Mouse (Mus musculus): Measurements from ENCODE around the gene Mif4gd. TPM values are rescaled to one million over a fixed set of nuclear protein-coding genes. Genes with fewer than 3 reads are reported as not detected.
A peak's percentile ranks its signal among the peaks of the same experiment; 100 is the strongest.

Mif4gd gene
- polyA plus RNA-seq, 1 experiment from 2014 or later: 19.4 TPM

DNA sequence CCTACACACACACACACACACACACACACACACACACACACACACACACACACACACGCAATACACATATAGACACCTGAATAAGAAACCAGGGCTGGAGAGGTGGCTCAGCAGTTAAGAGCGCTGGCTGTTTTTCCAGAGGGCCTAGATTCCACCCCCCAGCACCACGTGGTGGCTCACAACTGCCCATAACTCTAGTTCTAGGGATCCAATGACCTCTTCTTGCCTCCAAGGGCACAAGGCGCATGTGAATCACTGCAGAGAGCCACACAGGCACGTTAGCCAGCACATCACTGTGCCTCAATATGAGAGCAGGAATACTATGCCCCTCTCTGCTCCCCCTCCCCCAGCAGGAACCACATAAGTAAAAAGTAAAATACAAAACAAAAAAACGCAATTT lies 4.1 kb upstream of the Mif4gd start:
- Histone ChIP-seq H3K4me3 (no peak overlapping the region), H3K27me3 (replicated peaks; ENCODE audit: low read depth, poor library complexity, severe bottlenecking) (no peaks in the 10 kb centered on the region), H3K36me3 (replicated peaks) (peaks cover 65% of the 10 kb centered on the region), H3K4me1 (peaks cover 17% of the 10 kb centered on the region), H3K27ac (replicated peaks) (no peak overlapping the region), H3K9me3 (no peaks in the 10 kb centered on the region)
- no peak for DNase-seq (ENCODE audit: low spot score)
- WGBS: 81% methylated on average over 6 of the region's 6 CpGs

DNA sequence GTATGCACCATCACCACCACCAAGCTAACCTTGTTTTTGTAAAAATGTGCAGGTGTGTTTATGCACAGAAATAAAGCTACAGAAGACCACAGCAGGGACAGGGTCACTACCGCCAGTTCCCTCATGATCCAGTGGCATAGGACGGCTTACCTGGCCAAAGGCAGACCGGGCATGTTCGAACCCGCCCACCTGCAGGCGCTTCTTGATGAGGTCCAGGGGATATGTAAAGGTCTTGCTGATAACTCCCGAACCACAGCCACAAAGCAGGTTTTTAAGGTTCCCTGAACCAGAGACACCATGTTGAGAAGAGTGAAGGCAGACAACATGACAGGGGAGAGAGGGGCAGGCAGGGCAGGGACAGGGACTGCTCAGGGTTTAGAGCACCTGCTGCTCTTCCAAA lies 3.6 kb upstream of the Mif4gd start:
- Histone ChIP-seq H3K27me3 (replicated peaks; ENCODE audit: low read depth, poor library complexity, severe bottlenecking) (no peaks in the 10 kb centered on the region; the same call in 1 of the 2 replicates), H3K4me1 (peaks cover 23% of the 10 kb centered on the region), H3K36me3 (replicated peaks) (peaks cover 60% of the 10 kb centered on the region), H3K9me3 (no peaks in the 10 kb centered on the region), H3K4me3 (no peak overlapping the region), H3K27ac (replicated peaks) (no peak overlapping the region)
- DNase-seq (ENCODE audit: low spot score): no peak
- 87% methylated on average over 7 of the region's 7 CpGs for WGBS

DNA sequence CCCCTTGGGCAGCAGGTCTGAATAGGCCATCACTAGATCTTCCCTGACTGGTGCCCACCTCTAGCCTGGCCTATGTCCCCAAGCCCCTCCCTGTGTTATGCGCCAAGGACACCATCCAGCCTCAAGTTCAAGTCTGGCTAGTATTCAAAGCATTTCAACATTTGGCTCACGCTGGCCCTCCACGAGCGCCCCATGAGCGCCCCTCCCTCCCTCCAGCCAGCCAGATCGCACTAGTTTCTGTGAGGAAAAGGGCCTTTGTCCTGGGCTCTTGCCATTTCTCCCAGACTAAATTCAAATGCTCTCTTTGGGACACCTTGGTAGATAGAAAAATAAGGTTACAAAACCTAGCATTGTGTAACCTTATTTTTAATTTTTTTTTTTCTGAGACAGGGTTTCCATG lies 3.1 kb upstream of the Mif4gd start:
- Histone ChIP-seq H3K4me3 (no peak overlapping the region), H3K36me3 (replicated peaks) (peaks cover 55% of the 10 kb centered on the region), H3K4me1 (peaks cover 25% of the 10 kb centered on the region), H3K27ac (replicated peaks) (no peak overlapping the region), H3K9me3 (no peaks in the 10 kb centered on the region), H3K27me3 (replicated peaks; ENCODE audit: low read depth, poor library complexity, severe bottlenecking) (no peaks in the 10 kb centered on the region; the same call in 1 of the 2 replicates)
- WGBS: 91% methylated on average over 6 of the region's 6 CpGs
- no peak for DNase-seq (ENCODE audit: low spot score)

DNA sequence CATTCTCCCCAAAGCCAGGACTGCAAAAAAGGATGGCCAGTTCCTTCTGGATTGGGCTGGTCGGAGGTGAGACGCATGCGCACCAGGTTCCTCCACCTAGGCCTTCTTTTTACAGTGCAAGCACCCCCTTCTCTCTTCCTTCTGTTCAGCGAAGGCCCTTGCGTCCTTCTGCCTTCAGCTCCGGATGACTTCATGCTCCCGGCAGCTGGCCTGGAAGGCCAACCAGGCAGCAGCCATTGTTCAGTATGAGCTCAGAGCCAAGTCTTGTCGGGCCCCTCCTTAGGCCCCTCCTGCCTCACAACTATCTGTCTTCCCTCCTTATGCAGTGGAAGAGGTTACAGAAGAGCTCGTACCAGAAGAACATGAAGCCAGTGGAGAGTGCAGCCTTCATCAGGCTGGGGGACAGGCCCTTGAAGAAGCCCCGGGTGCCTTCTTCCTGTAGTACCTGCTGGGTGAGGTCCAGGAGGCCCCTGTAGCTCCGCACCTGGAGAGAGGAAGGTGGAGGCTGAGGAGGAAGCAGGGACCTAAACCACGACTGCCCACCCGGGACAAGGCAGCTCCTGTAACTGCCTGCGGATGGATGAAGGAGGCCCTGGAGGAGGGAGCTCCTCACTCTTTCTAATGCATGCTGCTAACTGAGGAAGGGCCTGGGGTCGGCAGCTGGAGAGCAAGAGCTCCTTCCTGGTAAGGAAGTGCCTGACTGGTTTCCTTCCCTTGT lies 2.5 kb upstream of the Mif4gd start:
- H3K36me3 ChIP-seq (replicated peaks): peaks cover 50% of the 10 kb centered on the region
- H3K4me1 ChIP-seq: peaks cover 25% of the 10 kb centered on the region
- no peaks in the 10 kb centered on the region; the same call in 1 of the 2 replicates for H3K27me3 ChIP-seq (replicated peaks; ENCODE audit: low read depth, poor library complexity, severe bottlenecking)
- 85% methylated on average over 15 of the region's 15 CpGs for WGBS
- no peak overlapping the region for H3K4me3 ChIP-seq
- H3K9me3 ChIP-seq: no peaks in the 10 kb centered on the region
- DNase-seq (ENCODE audit: low spot score): no peak
- no peak overlapping the region for H3K27ac ChIP-seq (replicated peaks)

DNA sequence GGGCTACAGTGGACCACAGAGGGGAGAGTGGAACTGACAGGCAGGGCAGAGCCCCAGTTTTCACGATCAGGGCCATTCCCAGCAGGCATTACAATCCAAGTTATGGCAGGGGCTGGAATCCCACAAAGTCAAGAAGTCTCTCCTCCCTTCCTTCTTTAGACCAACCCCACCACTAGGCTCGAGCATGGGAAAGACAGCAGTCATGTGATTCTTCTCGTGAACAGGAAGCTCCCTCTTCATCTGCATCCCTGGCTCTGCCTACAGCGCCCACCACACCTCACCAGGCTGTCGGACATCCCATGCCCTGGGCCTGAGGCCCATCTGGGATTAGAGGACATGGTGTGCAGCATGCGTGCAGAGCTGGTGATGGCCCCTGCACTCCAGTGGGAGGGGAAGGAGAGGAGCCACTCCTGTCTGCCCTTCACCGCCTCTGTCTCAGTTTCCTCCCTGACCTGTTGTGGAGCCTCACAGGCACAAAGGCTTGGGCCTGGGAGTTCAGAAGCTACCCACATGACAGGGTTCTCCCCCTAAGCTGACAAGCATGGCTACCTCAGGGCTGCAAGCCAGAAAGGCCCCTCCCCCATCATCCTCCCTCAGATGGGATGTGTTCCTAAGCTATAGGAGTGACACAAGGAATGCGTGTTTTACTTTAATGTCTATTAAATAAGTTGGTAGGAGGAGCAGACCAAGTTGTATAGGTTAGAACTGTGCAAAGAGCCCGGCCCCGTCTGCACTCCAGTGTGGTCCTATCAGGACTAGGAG lies 1.8 kb upstream of the Mif4gd start:
- H3K27ac ChIP-seq (replicated peaks): no peak overlapping the region
- 83% methylated on average over 10 of the region's 10 CpGs for WGBS
- H3K4me1 ChIP-seq: peaks cover 25% of the 10 kb centered on the region
- no peaks in the 10 kb centered on the region; the same call in 1 of the 2 replicates for H3K27me3 ChIP-seq (replicated peaks; ENCODE audit: low read depth, poor library complexity, severe bottlenecking)
- peaks cover 50% of the 10 kb centered on the region for H3K36me3 ChIP-seq (replicated peaks)
- H3K9me3 ChIP-seq: no peaks in the 10 kb centered on the region
- H3K4me3 ChIP-seq: no peak overlapping the region
- DNase-seq (ENCODE audit: low spot score): no peak

- peak overlapping the region; percentile 77 for H3K4me3 ChIP-seq
- DNase-seq (ENCODE audit: low spot score): no peak
- H3K36me3 ChIP-seq (replicated peaks): peaks cover 55% of the 10 kb centered on the region
- no peaks in the 10 kb centered on the region for H3K9me3 ChIP-seq
- peak overlapping the region; percentile 86 for H3K27ac ChIP-seq (replicated peaks)
- under 1% methylated on average over 16 of the region's 16 CpGs for WGBS
- H3K27me3 ChIP-seq (replicated peaks; ENCODE audit: low read depth, poor library complexity, severe bottlenecking): no peaks in the 10 kb centered on the region; the same call in 1 of the 2 replicates
- H3K4me1 ChIP-seq: peaks cover 25% of the 10 kb centered on the region
Measured at GRCm38 (mm10) chr11:115613138-115613945, 573 bp upstream of the Mif4gd start.

DNA sequence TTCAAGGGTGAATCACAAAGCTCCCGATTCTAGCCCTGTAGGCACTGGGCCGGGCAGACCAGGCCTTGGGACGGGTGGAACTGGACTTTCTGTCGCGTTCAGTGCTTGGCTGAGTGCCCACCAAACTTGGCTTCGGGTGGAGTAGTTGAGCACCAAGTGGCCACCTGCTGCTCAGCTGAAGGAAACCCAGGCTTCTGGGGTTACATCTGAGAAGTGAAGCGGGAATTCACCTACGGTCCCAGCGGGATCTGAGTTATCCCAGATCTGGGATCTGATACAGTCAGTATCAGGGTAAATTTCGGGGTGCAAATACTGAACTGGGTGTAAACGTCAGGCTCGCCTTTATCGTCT lies 735 bp downstream of the Mif4gd start:
- peaks cover 25% of the 10 kb centered on the region for H3K4me1 ChIP-seq
- H3K27ac ChIP-seq (replicated peaks): peak overlapping the region; percentile 86
- H3K9me3 ChIP-seq: no peaks in the 10 kb centered on the region
- WGBS: 2% methylated on average over 13 of the region's 13 CpGs
- peak overlapping the region; percentile 77 for H3K4me3 ChIP-seq
- DNase-seq (ENCODE audit: low spot score): no peak
- no peaks in the 10 kb centered on the region; the same call in 1 of the 2 replicates for H3K27me3 ChIP-seq (replicated peaks; ENCODE audit: low read depth, poor library complexity, severe bottlenecking)
- peaks cover 58% of the 10 kb centered on the region for H3K36me3 ChIP-seq (replicated peaks)

DNA sequence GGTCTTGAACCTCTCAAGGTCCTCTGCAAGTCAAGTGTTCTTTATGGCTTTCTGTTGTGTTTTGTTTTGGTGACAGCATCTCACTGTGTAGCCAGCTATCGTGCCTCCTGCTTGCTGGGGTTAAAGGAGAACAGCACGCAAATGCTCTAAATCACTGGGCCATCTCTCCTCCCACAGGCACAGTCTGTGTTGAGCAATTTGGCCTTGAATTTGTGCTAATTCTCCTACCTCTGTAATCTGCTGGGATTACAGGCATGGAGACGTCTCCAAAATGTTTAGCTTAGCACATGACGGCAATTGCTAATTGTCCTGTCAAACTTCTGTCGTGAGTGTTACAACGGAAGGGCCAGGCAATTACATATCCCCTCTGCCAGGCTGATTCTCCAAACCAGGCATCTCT lies 1.6 kb downstream of the Mif4gd start:
- no peak for DNase-seq (ENCODE audit: low spot score)
- Histone ChIP-seq H3K27ac (replicated peaks) (no peak overlapping the region), H3K27me3 (replicated peaks; ENCODE audit: low read depth, poor library complexity, severe bottlenecking) (no peaks in the 10 kb centered on the region; the same call in 1 of the 2 replicates), H3K4me1 (peaks cover 25% of the 10 kb centered on the region), H3K36me3 (replicated peaks) (peaks cover 61% of the 10 kb centered on the region), H3K9me3 (no peaks in the 10 kb centered on the region), H3K4me3 (peak overlapping the region; percentile 77)
- WGBS: 74% methylated on average over 6 of the region's 6 CpGs

DNA sequence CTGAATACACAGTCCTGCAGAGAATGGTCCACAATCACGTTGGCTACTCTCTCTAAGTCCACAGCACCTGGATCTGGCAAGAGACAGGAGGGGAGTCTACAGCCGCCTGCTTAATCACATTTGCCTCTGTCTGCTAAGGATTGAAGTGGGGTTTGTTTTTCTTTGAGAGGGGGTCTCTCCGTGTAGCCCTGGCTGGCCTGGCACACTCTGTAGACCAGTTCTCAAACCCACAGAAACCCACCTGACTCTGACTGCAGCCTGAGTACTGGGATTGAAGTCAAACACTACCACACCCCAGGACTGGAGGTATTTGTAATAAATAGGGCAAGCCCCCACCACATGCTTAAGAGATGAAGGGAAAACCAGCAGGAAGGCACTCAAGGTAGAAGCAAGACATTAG lies 3.2 kb downstream of the Mif4gd start:
- H3K9me3 ChIP-seq: no peaks in the 10 kb centered on the region
- H3K27me3 ChIP-seq (replicated peaks; ENCODE audit: low read depth, poor library complexity, severe bottlenecking): no peaks in the 10 kb centered on the region; the same call in 1 of the 2 replicates
- no peak for DNase-seq (ENCODE audit: low spot score)
- 69% methylated on average over 3 of the region's 3 CpGs for WGBS
- H3K4me3 ChIP-seq: no peak overlapping the region
- no peak overlapping the region for H3K27ac ChIP-seq (replicated peaks)
- H3K4me1 ChIP-seq: peaks cover 33% of the 10 kb centered on the region
- peaks cover 58% of the 10 kb centered on the region for H3K36me3 ChIP-seq (replicated peaks)

DNA sequence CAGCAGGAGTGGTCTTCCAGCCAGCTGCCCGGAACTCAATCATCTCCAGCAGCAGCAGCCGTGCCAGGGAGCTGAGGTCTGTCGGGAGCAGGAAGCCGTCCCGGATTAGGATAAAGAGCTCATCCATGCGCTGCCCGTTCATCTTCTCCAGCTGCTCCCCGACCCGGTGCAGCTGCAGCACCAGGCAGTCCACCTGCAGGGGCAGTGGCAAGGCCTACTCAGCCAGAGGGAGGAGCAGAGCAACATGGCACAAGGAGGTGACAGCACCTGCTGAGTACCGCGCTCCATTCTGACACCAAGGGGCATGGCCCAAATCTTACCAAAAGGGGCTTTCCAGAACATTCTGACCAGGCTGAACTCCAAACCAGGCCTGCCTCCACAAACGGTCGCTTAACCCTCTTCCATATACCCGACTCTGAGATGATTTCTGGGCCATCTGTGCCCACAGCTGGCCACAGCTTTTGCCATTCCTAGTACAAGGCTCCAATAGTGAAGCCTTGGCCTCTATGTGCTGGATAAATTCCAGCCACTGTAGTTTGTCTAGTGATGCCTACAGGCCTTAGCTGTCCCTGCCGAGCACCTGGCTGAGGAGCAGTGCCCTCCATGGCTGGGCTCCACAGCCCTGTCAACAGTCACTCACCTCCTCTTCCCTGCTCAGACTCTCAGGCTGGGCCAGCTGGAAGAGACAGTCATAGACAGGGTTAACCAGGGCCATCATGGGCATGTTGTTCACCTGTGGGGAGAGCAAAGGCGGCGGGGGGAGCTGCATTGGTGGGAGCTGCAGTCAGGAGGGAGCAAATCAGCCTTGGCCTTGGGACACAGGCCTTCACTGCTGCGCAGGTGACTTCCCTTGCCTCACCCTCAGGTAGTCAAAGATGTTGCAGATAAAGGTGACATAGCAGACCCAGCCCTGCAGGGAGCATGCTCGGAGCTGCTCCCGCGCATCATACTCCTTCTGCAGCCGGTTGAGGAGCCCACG lies 4.1 kb downstream of the Mif4gd start:
- Histone ChIP-seq H3K36me3 (replicated peaks) (peaks cover 52% of the 10 kb centered on the region), H3K4me3 (no peak overlapping the region), H3K27ac (replicated peaks) (no peak overlapping the region), H3K4me1 (peaks cover 33% of the 10 kb centered on the region), H3K9me3 (no peaks in the 10 kb centered on the region), H3K27me3 (replicated peaks; ENCODE audit: low read depth, poor library complexity, severe bottlenecking) (no peaks in the 10 kb centered on the region; the same call in 1 of the 2 replicates)
- 86% methylated on average over 23 of the region's 23 CpGs for WGBS
- DNase-seq (ENCODE audit: low spot score): no peak

DNA sequence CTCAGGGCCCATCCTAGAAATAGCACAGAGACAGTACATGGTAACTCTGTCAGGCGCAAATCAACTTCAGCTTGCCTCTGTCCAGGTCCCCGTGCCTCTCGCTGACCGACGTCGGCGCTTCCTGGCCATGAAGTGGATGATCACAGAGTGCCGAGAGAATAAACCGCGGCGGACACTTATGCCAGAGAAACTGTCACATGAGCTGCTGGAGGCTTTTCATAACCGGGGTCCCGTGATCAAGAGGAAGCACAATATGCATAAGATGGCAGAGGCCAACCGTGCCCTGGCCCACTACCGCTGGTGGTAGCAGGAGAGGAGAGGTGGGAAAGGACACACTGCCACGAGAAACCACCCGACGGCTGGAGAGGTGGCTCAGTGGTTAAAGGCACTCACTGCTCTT lies 6.0 kb downstream of the Mif4gd start:
- H3K36me3 ChIP-seq (replicated peaks): peaks cover 58% of the 10 kb centered on the region
- H3K4me3 ChIP-seq: peak overlapping the region; percentile 9; the same call in 1 of the 2 replicates
- no peaks in the 10 kb centered on the region for H3K9me3 ChIP-seq
- DNase-seq (ENCODE audit: low spot score): no peak
- H3K27ac ChIP-seq (replicated peaks): no peak overlapping the region
- 96% methylated on average over 18 of the region's 18 CpGs for WGBS
- no peaks in the 10 kb centered on the region; the same call in 1 of the 2 replicates for H3K27me3 ChIP-seq (replicated peaks; ENCODE audit: low read depth, poor library complexity, severe bottlenecking)
- H3K4me1 ChIP-seq: peaks cover 30% of the 10 kb centered on the region
